Mouse (Mus musculus): Measurements from ENCODE around the gene Lbhd2. TPM values are rescaled to one million over a fixed set of nuclear protein-coding genes. Genes with fewer than 3 reads are reported as not detected.

The Lbhd2 gene
- polyA plus RNA-seq, 1 experiment from 2014 or later: 1.2 TPM

DNA sequence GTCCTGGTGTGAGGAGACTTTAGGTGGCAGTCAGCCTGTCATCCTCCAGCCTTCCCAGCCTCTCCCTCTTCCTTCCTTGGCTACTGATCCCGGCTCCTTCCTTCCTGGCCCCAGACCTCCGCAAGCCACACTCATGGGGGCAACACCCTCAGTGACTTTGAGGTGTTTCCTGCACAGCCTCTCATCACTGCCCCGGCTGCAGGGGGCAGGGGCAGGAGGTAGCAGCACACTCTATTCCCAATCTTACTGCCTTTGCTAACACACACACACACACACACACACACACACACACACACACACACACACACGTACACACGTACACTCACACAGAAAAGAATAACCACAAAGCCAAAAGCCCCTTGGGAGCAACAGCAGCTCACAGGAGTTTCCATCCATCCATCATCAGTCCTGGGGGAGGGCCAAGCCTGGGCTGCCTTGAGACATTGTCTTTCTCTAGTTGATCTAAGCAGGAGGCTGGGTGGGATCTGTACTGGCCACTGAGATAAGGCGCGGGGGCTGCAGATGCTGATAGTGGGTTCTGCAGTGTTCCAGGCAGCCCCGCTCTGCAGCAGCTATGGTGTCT lies 28.2 kb downstream of the Lbhd2 start:
- H3K4me2 ChIP-seq (ENCODE audit: low read depth, low read length): no peak overlapping the region
- H3K4me3 ChIP-seq (ENCODE audit: low read length): no peak overlapping the region
- no peak overlapping the region; the same call in 1 of the 2 replicates for H3K27ac ChIP-seq (ENCODE audit: low read length)
- WGBS: 39% methylated on average over 7 of the region's 8 CpGs
- H3K9me3 ChIP-seq (ENCODE audit: control insufficient read depth, low read length): no peaks in the 10 kb centered on the region
- H3K36me3 ChIP-seq (ENCODE audit: control insufficient read depth, insufficient read depth, low read length): no peaks in the 10 kb centered on the region
- H3K27me3 ChIP-seq (replicated peaks; ENCODE audit: control insufficient read depth, insufficient read depth, low read length): peaks cover 23% of the 10 kb centered on the region
- ATAC-seq: no peak
- peaks cover 47% of the 10 kb centered on the region for H3K4me1 ChIP-seq (ENCODE audit: control insufficient read depth, insufficient read depth, low read length)
- no peak overlapping the region for H3K9ac ChIP-seq (ENCODE audit: low read depth, low read length)

DNA sequence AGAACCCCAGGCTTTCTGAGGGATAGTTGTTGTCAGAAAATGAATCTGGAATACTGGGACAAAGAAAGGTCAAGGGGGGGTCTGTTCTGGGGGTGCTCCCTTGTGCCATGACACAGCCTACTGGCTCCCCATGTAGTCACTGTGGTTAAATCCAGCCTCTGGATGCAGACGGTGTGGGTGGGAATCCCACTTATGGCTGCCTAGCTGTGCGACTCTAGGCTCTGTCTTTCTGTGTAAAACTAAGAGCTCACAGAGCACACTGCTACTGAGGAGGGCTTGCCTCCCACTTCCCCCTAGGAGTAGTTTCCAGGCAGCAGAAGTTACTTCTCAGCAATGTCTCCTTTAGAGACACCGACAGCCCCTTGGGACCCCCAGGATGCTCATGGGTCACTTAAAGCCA lies 29.6 kb downstream of the Lbhd2 start:
- Histone ChIP-seq H3K4me3 (ENCODE audit: low read length) (no peak overlapping the region), H3K4me2 (ENCODE audit: low read depth, low read length) (no peak overlapping the region), H3K4me1 (ENCODE audit: control insufficient read depth, insufficient read depth, low read length) (peaks cover 34% of the 10 kb centered on the region), H3K27me3 (replicated peaks; ENCODE audit: control insufficient read depth, insufficient read depth, low read length) (peaks cover 9% of the 10 kb centered on the region), H3K9ac (ENCODE audit: low read depth, low read length) (no peak overlapping the region), H3K36me3 (ENCODE audit: control insufficient read depth, insufficient read depth, low read length) (no peaks in the 10 kb centered on the region), H3K9me3 (ENCODE audit: control insufficient read depth, low read length) (no peaks in the 10 kb centered on the region), H3K27ac (ENCODE audit: low read length) (0 out of 2 replicates have a peak overlapping the region, but pooled peaks have one; percentile 14)
- WGBS: 82% methylated on average over 3 of the region's 3 CpGs
- no peak for ATAC-seq

DNA sequence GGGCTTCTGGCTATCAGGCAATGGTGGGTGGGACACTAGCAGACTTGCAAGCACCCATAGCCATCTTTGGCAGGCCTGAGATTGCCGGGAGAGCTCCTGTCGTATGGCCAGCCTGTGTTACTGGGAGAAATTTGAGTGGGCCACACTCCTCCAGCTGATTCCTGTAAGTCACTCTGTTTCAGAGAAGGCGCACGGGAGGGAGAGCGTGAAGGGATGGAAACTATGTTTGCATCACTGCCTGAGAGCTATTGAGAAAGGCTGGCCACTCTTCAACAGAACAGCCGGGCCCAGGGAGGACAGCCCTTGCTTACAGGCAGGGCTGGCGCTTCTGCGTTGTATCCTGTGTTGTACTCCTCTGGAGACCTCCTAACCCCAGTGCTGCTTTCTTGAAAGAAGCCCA lies 30.0 kb downstream of the Lbhd2 start:
- 68% methylated on average over 8 of the region's 8 CpGs for WGBS
- H3K27ac ChIP-seq (ENCODE audit: low read length): 0 out of 2 replicates have a peak overlapping the region, but pooled peaks have one; percentile 14
- no peak for ATAC-seq
- H3K27me3 ChIP-seq (replicated peaks; ENCODE audit: control insufficient read depth, insufficient read depth, low read length): peaks cover 8% of the 10 kb centered on the region; the same call in 1 of the 2 replicates
- peaks cover 33% of the 10 kb centered on the region for H3K4me1 ChIP-seq (ENCODE audit: control insufficient read depth, insufficient read depth, low read length)
- H3K36me3 ChIP-seq (ENCODE audit: control insufficient read depth, insufficient read depth, low read length): no peaks in the 10 kb centered on the region
- H3K9ac ChIP-seq (ENCODE audit: low read depth, low read length): no peak overlapping the region
- H3K4me3 ChIP-seq (ENCODE audit: low read length): no peak overlapping the region
- H3K9me3 ChIP-seq (ENCODE audit: control insufficient read depth, low read length): no peaks in the 10 kb centered on the region
- no peak overlapping the region for H3K4me2 ChIP-seq (ENCODE audit: low read depth, low read length)

DNA sequence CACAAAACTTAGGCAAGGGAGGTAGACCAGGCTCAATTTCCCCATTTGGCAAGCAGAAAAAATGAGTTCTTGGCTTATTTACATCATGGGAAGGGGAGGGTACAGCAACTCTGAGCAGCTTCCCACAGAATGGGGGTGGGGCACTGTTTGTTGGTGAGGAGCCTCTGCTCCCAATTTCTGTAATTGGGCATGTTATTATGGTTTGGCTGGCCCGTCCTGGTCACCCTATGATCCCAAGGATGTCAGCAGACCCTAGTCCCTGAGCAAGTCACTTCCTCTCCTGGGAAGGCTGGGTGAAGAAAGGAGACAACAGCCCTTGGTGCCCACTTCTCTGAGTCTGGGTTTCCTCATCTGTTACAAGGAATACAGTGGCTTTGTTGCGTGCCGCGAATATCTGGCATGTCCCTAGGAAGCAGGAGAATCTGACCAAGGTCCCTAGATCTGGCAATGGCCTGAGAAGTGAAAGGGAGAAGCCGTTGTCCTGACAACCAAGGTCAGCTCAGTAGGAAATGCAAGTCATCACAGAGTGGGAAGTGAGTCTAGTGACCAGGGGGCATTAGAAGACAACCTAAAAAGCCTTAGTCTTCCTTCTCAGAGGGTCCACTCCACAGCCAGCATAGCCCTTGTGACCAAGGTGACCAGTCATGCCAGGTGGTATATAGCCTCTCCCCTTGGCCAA lies 30.8 kb downstream of the Lbhd2 start:
- peaks cover 34% of the 10 kb centered on the region for H3K4me1 ChIP-seq (ENCODE audit: control insufficient read depth, insufficient read depth, low read length)
- WGBS: 63% methylated on average over 5 of the region's 5 CpGs
- H3K4me3 ChIP-seq (ENCODE audit: low read length): no peak overlapping the region
- H3K9me3 ChIP-seq (ENCODE audit: control insufficient read depth, low read length): no peaks in the 10 kb centered on the region
- peak; percentile 6; the same call in 1 of the 2 replicates for ATAC-seq
- H3K4me2 ChIP-seq (ENCODE audit: low read depth, low read length): no peak overlapping the region
- H3K9ac ChIP-seq (ENCODE audit: low read depth, low read length): no peak overlapping the region
- H3K27me3 ChIP-seq (replicated peaks; ENCODE audit: control insufficient read depth, insufficient read depth, low read length): peaks cover 15% of the 10 kb centered on the region
- no peaks in the 10 kb centered on the region for H3K36me3 ChIP-seq (ENCODE audit: control insufficient read depth, insufficient read depth, low read length)
- peak overlapping the region; percentile 73 for H3K27ac ChIP-seq (ENCODE audit: low read length)

DNA sequence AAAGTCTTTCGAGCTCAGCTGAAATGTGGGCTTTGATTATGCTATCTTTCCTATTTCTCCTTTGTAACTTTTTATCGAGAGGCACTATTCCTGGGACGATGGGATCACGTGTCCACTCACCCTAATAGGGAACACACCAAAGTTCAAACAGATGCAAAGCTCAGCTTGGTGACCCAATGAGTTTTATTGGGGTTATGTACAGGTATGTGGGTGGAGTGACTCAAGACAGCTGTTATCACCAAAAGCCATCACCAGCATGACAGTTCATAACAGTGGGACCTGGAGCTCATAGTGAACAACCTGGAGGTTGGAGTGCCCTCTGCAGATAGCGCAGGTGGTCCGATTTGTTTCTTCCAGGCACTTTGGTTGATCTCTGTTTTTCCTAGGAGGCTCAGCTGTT lies 32.2 kb downstream of the Lbhd2 start:
- Histone ChIP-seq H3K4me3 (ENCODE audit: low read length) (no peak overlapping the region), H3K27me3 (replicated peaks; ENCODE audit: control insufficient read depth, insufficient read depth, low read length) (peaks cover 30% of the 10 kb centered on the region), H3K36me3 (ENCODE audit: control insufficient read depth, insufficient read depth, low read length) (no peaks in the 10 kb centered on the region), H3K27ac (ENCODE audit: low read length) (peak overlapping the region; percentile 45; the same call in 1 of the 2 replicates), H3K4me2 (ENCODE audit: low read depth, low read length) (no peak overlapping the region), H3K4me1 (ENCODE audit: control insufficient read depth, insufficient read depth, low read length) (peaks cover 36% of the 10 kb centered on the region), H3K9ac (ENCODE audit: low read depth, low read length) (no peak overlapping the region), H3K9me3 (ENCODE audit: control insufficient read depth, low read length) (no peaks in the 10 kb centered on the region)
- 69% methylated on average over 6 of the region's 6 CpGs for WGBS
- peak; percentile 73 for ATAC-seq

DNA sequence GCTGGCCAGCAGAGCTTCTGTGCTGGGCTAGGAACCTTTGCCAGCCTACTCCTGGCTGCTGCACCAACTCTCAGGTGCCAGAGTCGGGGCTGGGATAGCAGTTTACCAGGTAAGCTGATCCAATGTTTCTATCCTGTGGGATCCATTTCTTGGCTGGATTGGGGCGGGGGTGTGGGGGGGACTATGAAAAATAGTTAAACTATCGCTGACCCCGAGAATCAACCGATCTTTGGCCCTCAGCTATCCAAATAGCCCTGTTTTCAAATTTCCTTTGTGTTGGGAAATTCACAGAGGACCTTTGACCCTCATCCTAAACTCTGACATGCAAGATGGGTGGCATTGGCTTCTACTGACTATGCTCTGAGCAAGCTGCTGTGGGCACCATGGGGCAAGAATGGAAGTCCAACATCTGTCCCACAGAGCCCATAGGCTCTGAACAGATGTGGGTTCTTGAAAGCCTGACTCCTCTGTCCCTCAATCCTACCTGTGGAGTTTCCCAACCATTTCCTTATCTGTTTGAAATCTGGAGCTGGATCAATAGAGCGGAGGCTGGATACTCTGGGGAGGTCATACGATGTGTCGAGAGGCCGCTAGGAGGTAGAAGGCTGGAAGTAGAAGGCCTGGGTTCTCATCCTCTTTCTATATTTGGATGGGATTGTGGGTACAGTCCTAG lies 34.2 kb downstream of the Lbhd2 start:
- Histone ChIP-seq H3K27me3 (replicated peaks; ENCODE audit: control insufficient read depth, insufficient read depth, low read length) (peaks cover 45% of the 10 kb centered on the region), H3K9me3 (ENCODE audit: control insufficient read depth, low read length) (no peaks in the 10 kb centered on the region), H3K36me3 (ENCODE audit: control insufficient read depth, insufficient read depth, low read length) (no peaks in the 10 kb centered on the region), H3K4me1 (ENCODE audit: control insufficient read depth, insufficient read depth, low read length) (peaks cover 40% of the 10 kb centered on the region), H3K4me3 (ENCODE audit: low read length) (no peak overlapping the region), H3K4me2 (ENCODE audit: low read depth, low read length) (no peak overlapping the region), H3K27ac (ENCODE audit: low read length) (no peak overlapping the region), H3K9ac (ENCODE audit: low read depth, low read length) (no peak overlapping the region)
- WGBS: 81% methylated on average over 9 of the region's 9 CpGs
- ATAC-seq: no peak

DNA sequence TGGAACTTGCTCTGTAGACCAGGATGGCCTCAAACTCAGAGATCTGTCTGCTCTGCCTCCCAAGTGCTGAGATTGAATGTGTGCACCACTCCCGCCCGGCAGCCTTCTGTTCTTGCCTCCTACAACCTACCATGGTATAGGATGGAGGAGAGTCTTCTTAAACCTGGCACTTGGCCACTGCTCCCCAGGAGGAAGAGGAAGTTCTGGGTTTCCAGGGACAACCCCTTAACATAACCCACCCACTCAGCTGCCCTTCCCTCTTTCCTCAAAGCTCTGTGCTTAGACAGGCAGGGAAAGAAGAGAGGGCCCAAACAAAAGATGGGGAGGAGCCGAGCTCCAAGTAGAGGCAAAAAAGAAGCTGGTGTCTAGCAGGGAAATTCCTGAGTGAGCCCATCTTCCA lies 34.9 kb downstream of the Lbhd2 start:
- Histone ChIP-seq H3K9me3 (ENCODE audit: control insufficient read depth, low read length) (no peaks in the 10 kb centered on the region), H3K4me1 (ENCODE audit: control insufficient read depth, insufficient read depth, low read length) (peaks cover 39% of the 10 kb centered on the region), H3K4me2 (ENCODE audit: low read depth, low read length) (no peak overlapping the region), H3K9ac (ENCODE audit: low read depth, low read length) (no peak overlapping the region), H3K4me3 (ENCODE audit: low read length) (no peak overlapping the region), H3K27me3 (replicated peaks; ENCODE audit: control insufficient read depth, insufficient read depth, low read length) (peaks cover 50% of the 10 kb centered on the region), H3K27ac (ENCODE audit: low read length) (no peak overlapping the region), H3K36me3 (ENCODE audit: control insufficient read depth, insufficient read depth, low read length) (no peaks in the 10 kb centered on the region)
- 67% methylated on average over 3 of the region's 3 CpGs for WGBS
- ATAC-seq: no peak

DNA sequence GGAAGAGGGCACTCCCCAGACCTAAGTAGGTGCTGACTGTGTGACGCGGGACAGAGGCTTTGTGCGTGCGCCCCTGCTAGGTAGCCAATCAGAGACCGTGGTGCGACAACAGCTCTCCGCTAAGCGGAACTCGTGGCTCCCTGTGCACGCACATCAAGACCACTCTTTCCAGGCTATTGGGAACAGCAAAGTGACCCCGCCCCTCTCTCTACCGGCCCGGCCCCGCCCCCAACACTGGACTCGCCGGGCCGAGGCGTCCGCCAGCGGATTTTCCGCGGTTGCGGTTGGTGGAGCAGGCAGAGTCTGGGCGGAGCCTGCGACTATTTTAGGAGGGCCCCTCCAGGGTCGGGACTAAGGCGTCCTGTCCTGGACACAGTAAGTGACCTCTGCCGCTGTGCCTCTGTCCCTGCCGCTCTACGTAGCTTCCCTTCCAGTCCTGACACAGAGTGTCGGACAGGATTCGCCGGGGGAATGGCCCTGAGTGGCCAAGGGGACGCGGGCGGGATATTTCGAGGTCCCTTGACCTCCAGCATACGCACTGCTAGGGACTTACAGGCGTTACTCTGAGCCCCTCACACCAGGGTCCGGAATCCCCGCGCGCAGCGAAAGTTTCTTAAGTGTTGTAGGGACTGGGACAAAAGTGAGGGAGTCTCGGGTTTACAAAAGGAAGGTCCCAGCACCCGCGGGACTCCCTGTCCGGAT lies 35.9 kb downstream of the Lbhd2 start, which contains the start of gene Tnfaip2:
Gene Tnfaip2 (plus strand): TSS at position 161 of the 702 bp plus-strand sequence.
- Histone ChIP-seq H3K4me3 (ENCODE audit: low read length) (peak within 1 kb of the TSS; percentile 50), H3K9ac (ENCODE audit: low read depth, low read length) (peak within 1 kb of the TSS; percentile 62), H3K4me1 (ENCODE audit: control insufficient read depth, insufficient read depth, low read length) (peaks cover 33% of the 10 kb centered on the region), H3K9me3 (ENCODE audit: control insufficient read depth, low read length) (no peaks in the 10 kb centered on the region), H3K36me3 (ENCODE audit: control insufficient read depth, insufficient read depth, low read length) (no peaks in the 10 kb centered on the region), H3K27ac (ENCODE audit: low read length) (no peak within 1 kb of the TSS), H3K27me3 (replicated peaks; ENCODE audit: control insufficient read depth, insufficient read depth, low read length) (peaks cover 58% of the 10 kb centered on the region), H3K4me2 (ENCODE audit: low read depth, low read length) (peak within 1 kb of the TSS; percentile 78)
- peak; percentile 60 for ATAC-seq
- WGBS: 2% methylated on average over 48 of the region's 48 CpGs
